Mouse (Mus musculus): ENCODE results near the gene Ugt1a1. TPM values are rescaled to one million over a fixed set of nuclear protein-coding genes. Genes with fewer than 3 reads are reported as not detected.

Ugt1a1 gene
- polyA plus RNA-seq, 1 experiment: not detected

DNA sequence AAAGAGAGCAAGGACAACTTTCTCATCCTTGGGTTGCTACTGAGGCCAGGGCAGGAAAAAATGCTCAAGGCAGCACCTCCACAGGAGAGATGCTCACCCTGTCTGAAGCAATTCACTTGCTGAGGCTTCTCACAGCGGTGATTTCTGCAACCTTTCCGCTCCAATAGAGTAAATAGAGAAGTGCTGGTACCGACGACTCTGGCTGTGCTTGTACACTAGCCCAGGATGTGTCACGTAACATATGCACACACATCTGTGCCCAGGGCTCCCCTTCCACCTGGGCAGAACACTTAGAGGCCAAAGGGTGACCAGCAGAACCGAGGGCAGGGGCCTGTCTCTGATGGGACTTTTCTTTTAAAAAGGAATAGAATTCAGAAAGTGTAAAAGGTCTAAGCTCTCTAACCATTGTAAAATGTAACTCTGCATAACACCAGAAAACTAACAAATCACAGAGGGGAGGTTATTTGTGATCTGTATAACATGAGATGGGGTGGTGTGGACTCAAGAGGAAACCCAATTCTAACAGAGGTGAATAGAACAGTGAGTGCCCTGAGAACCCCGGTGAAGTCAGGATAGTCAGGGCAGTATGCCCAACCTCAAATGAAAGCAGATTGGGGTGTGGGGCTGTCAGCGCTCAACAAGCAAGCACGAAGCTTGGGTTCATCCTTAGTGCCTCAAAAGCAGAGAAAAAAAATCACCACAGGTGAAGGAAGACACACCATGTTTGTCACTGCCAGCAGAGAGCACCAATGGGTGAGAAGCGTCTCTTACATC, 49.0 kb downstream of the Ugt1a1 start:
- Histone ChIP-seq H3K27me3 (ENCODE audit: control insufficient read depth, insufficient read depth, insufficient read length) (no peaks in the 10 kb centered on the region), H3K36me3 (ENCODE audit: control insufficient read depth, insufficient read depth) (peaks cover 48% of the 10 kb centered on the region)

DNA sequence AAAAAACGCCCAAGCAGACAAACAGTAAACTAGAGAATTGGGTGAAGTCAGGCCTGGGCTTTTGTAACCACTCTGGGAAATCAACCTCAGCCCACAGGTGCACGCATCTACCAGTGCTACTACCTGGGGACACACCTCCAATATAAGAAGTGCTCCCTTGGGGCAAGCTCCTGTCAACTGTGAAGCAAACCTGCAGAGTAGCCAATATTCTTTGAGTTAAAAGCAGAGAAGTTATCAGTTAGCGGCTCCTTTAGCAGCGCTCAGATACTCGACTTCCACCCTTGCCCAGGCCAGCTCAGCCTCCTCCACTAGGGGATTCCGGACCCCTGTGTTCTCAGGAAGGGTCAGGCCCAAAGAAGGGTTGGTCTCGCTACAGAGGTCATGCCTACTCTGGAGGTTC, 49.9 kb downstream of the Ugt1a1 start:
- H3K36me3 ChIP-seq (ENCODE audit: control insufficient read depth, insufficient read depth): peaks cover 57% of the 10 kb centered on the region

More for the DNA sequence above, 49.0 kb downstream of the Ugt1a1 start:
- Histone ChIP-seq H3K4me3 (ENCODE audit: insufficient read depth, poor library complexity, severe bottlenecking) (no peak overlapping the region), H3K79me2 (ENCODE audit: control insufficient read depth, insufficient read depth) (peaks cover 38% of the 10 kb centered on the region), H3ac (ENCODE audit: control insufficient read depth, insufficient read length, low read depth) (no peak overlapping the region), H3K79me3 (ENCODE audit: low read depth) (peaks cover 2% of the 10 kb centered on the region)
- no peak for TF ChIP-seq MYOG (IDR thresholded peaks at IDR 0.05; ENCODE audit: control insufficient read depth, extremely low read depth, insufficient read length)
- TF ChIP-seq MYOD1 (IDR thresholded peaks at IDR 0.05; ENCODE audit: control insufficient read depth, insufficient read length, low read depth): no peak
- TF ChIP-seq USF1 (IDR thresholded peaks at IDR 0.05; ENCODE audit: low read depth): no peak
- TF ChIP-seq CTCF (IDR thresholded peaks at IDR 0.05; ENCODE audit: control insufficient read depth, insufficient read depth, insufficient read length): no peak
- no peak for TF ChIP-seq FOSL1 (IDR thresholded peaks at IDR 0.05; ENCODE audit: insufficient read depth, low read length, poor library complexity, severe bottlenecking)
- TF ChIP-seq MAX (IDR thresholded peaks at IDR 0.05): no peak
- no peak for TF ChIP-seq CEBPB (IDR thresholded peaks at IDR 0.05; ENCODE audit: low read depth)

DNA sequence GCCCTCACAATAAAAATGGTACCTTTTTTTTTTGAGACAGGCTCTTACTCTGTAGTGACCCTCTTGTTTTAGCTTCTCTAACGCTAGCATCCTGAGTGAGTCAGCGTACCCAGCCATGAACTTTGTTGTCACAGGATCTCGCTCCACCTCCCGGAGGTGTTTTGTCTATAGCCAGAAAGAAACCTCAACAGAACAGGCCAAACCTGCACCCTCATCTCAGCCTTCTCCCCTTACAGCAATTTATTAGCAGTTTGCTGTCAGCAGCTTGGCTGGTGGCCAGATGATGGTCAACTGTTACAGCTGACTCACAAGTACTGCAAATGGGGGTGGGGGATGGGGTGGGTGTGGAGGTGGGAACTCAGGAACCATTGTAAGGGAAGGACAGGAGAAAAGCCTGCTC, 50.5 kb downstream of the Ugt1a1 start:
- TF ChIP-seq MAX (IDR thresholded peaks at IDR 0.05) (no peak), MYOG (IDR thresholded peaks at IDR 0.05; ENCODE audit: control insufficient read depth, extremely low read depth, insufficient read length) (no peak), CEBPB (IDR thresholded peaks at IDR 0.05; ENCODE audit: low read depth) (no peak), USF1 (IDR thresholded peaks at IDR 0.05; ENCODE audit: low read depth) (no peak), CTCF (IDR thresholded peaks at IDR 0.05; ENCODE audit: control insufficient read depth, insufficient read depth, insufficient read length) (no peak), FOSL1 (IDR thresholded peaks at IDR 0.05; ENCODE audit: insufficient read depth, low read length, poor library complexity, severe bottlenecking) (no peak), MYOD1 (IDR thresholded peaks at IDR 0.05; ENCODE audit: control insufficient read depth, insufficient read length, low read depth) (no peak)
- H3K36me3 ChIP-seq (ENCODE audit: control insufficient read depth, insufficient read depth): peaks cover 63% of the 10 kb centered on the region
- H3K79me3 ChIP-seq (ENCODE audit: low read depth): peaks cover 9% of the 10 kb centered on the region
- no peak overlapping the region for H3ac ChIP-seq (ENCODE audit: control insufficient read depth, insufficient read length, low read depth)
- H3K4me3 ChIP-seq (ENCODE audit: insufficient read depth, poor library complexity, severe bottlenecking): no peak overlapping the region
- no peaks in the 10 kb centered on the region for H3K27me3 ChIP-seq (ENCODE audit: control insufficient read depth, insufficient read depth, insufficient read length)
- H3K79me2 ChIP-seq (ENCODE audit: control insufficient read depth, insufficient read depth): peaks cover 52% of the 10 kb centered on the region

More for the DNA sequence above, 49.9 kb downstream of the Ugt1a1 start:
- Histone ChIP-seq H3ac (ENCODE audit: control insufficient read depth, insufficient read length, low read depth) (no peak overlapping the region), H3K4me3 (ENCODE audit: insufficient read depth, poor library complexity, severe bottlenecking) (no peak overlapping the region), H3K79me2 (ENCODE audit: control insufficient read depth, insufficient read depth) (peaks cover 47% of the 10 kb centered on the region), H3K79me3 (ENCODE audit: low read depth) (peaks cover 9% of the 10 kb centered on the region), H3K27me3 (ENCODE audit: control insufficient read depth, insufficient read depth, insufficient read length) (no peaks in the 10 kb centered on the region)
- TF ChIP-seq MAX (IDR thresholded peaks at IDR 0.05): no peak
- no peak for TF ChIP-seq CEBPB (IDR thresholded peaks at IDR 0.05; ENCODE audit: low read depth)
- no peak for TF ChIP-seq MYOD1 (IDR thresholded peaks at IDR 0.05; ENCODE audit: control insufficient read depth, insufficient read length, low read depth)
- no peak for TF ChIP-seq CTCF (IDR thresholded peaks at IDR 0.05; ENCODE audit: control insufficient read depth, insufficient read depth, insufficient read length)
- no peak for TF ChIP-seq FOSL1 (IDR thresholded peaks at IDR 0.05; ENCODE audit: insufficient read depth, low read length, poor library complexity, severe bottlenecking)
- no peak for TF ChIP-seq USF1 (IDR thresholded peaks at IDR 0.05; ENCODE audit: low read depth)

DNA sequence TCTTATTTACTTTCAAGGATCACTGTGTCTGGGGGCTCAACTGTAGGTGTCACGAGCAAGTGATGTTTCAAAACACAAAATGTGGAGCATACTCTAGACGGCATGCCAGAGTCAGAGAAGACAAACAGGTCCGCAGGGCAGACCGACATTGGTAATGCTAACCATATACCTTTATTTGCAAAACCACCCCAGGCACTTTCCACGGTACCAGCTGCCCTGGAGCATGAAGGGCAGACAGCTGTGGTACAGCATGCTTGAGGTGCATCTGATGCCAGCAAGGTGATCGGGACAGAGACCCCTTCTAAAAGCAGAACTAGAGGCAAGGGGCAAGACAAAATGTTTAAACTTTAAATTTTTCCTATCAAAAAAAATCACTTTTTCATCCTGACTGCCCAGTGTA, 51.2 kb downstream of the Ugt1a1 start:
- Histone ChIP-seq H3K4me3 (ENCODE audit: insufficient read depth, poor library complexity, severe bottlenecking) (no peak overlapping the region), H3K36me3 (ENCODE audit: control insufficient read depth, insufficient read depth) (peaks cover 70% of the 10 kb centered on the region), H3K79me3 (ENCODE audit: low read depth) (peaks cover 9% of the 10 kb centered on the region), H3K27me3 (ENCODE audit: control insufficient read depth, insufficient read depth, insufficient read length) (no peaks in the 10 kb centered on the region), H3ac (ENCODE audit: control insufficient read depth, insufficient read length, low read depth) (no peak overlapping the region), H3K79me2 (ENCODE audit: control insufficient read depth, insufficient read depth) (peaks cover 59% of the 10 kb centered on the region)
- TF ChIP-seq MYOG (IDR thresholded peaks at IDR 0.05; ENCODE audit: control insufficient read depth, extremely low read depth, insufficient read length) (no peak), CTCF (IDR thresholded peaks at IDR 0.05; ENCODE audit: control insufficient read depth, insufficient read depth, insufficient read length) (no peak), FOSL1 (IDR thresholded peaks at IDR 0.05; ENCODE audit: insufficient read depth, low read length, poor library complexity, severe bottlenecking) (no peak)

DNA sequence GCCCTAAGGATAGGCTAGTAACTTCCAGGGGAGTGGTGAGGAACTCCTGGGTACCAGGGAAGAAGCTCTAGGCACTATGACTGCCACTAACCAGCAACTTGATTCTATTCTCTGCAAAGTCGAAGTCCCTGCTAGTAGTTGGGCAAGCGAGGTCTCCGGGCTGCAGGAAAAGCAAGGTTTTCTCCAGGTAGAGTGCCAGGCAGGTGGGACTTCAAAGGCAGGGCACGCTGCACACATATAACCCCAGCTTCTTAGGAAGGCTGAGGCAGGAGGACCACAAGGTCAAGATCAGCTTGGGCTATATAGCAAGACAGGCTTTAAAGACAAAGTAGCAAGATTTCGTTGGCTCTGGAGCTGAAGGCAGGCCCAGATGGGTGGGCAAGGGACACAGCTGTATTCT, 52.0 kb downstream of the Ugt1a1 start:
- no peak overlapping the region for H3K4me3 ChIP-seq (ENCODE audit: insufficient read depth, poor library complexity, severe bottlenecking)

More for the DNA sequence above, 52.0 kb downstream of the Ugt1a1 start:
- Histone ChIP-seq H3K27me3 (ENCODE audit: control insufficient read depth, insufficient read depth, insufficient read length) (no peaks in the 10 kb centered on the region), H3K79me2 (ENCODE audit: control insufficient read depth, insufficient read depth) (peaks cover 62% of the 10 kb centered on the region), H3K36me3 (ENCODE audit: control insufficient read depth, insufficient read depth) (peaks cover 78% of the 10 kb centered on the region), H3K79me3 (ENCODE audit: low read depth) (peaks cover 9% of the 10 kb centered on the region), H3ac (ENCODE audit: control insufficient read depth, insufficient read length, low read depth) (no peak overlapping the region)
- TF ChIP-seq MYOD1 (IDR thresholded peaks at IDR 0.05; ENCODE audit: control insufficient read depth, insufficient read length, low read depth): no peak
- TF ChIP-seq USF1 (IDR thresholded peaks at IDR 0.05; ENCODE audit: low read depth): no peak
- no peak for TF ChIP-seq MAX (IDR thresholded peaks at IDR 0.05)
- no peak for TF ChIP-seq MYOG (IDR thresholded peaks at IDR 0.05; ENCODE audit: control insufficient read depth, extremely low read depth, insufficient read length)
- no peak for TF ChIP-seq FOSL1 (IDR thresholded peaks at IDR 0.05; ENCODE audit: insufficient read depth, low read length, poor library complexity, severe bottlenecking)
- TF ChIP-seq CTCF (IDR thresholded peaks at IDR 0.05; ENCODE audit: control insufficient read depth, insufficient read depth, insufficient read length): no peak
- no peak for TF ChIP-seq CEBPB (IDR thresholded peaks at IDR 0.05; ENCODE audit: low read depth)
